Mouse (Mus musculus) midbrain, embryonic 11.5 days (tissue): ENCODE results near the gene Tgif2. TPM values are rescaled to one million over a fixed set of nuclear protein-coding genes. Genes with fewer than 3 reads are reported as not detected.
"Not testable (repeated sequence)": the region's sequence is repeated elsewhere in the genome, so short reads cannot be mapped to it uniquely, and the experiment has no call there.

Experiments
- ATAC-seq: fragments of 200-750 bp; cut with Nextera tagmentation; 2 replicates; pipeline ENCODE4 v1.8.0; 2017; ENCODE audit warnings: moderate TSS enrichment, moderate library complexity; ENCODE audit not compliant: low FRiP score
- DNase-seq: peaks from one replicate; pipeline ENCODE4 v3.0.0; 2015; ENCODE audit warnings: low spot score; ENCODE audit errors: missing footprints
- H3K27ac ChIP-seq: fragments of 300-500 bp; sonication (generic); 2 replicates; pipeline ENCODE4 v1.5.1; 2014; ENCODE audit warnings: low read depth, low read length
- H3K27me3 ChIP-seq: fragments of 300-500 bp; sonication (generic); 2 replicates; pipeline ENCODE4 v1.6.1; 2014; ENCODE audit warnings: mild to moderate bottlenecking, low read length, moderate library complexity, mixed read lengths; ENCODE audit not compliant: control insufficient read depth, insufficient read depth
- H3K36me3 ChIP-seq: fragments of 300-500 bp; sonication (generic); 2 replicates; pipeline ENCODE4 v1.6.1; 2014; ENCODE audit warnings: mild to moderate bottlenecking, low read length, moderate library complexity, mixed read lengths; ENCODE audit not compliant: control insufficient read depth, insufficient read depth
- H3K4me1 ChIP-seq: fragments of 300-500 bp; sonication (generic); 2 replicates; pipeline ENCODE4 v1.6.1; 2014; ENCODE audit warnings: low read length; ENCODE audit not compliant: control insufficient read depth, insufficient read depth
- H3K4me2 ChIP-seq: fragments of 300-500 bp; sonication (generic); 2 replicates; pipeline ENCODE4 v1.6.1; 2014; ENCODE audit warnings: mild to moderate bottlenecking, moderate library complexity
- H3K4me3 ChIP-seq: fragments of 300-500 bp; sonication (generic); 2 replicates; pipeline ENCODE4 v1.5.1; 2014; ENCODE audit warnings: low read depth, low read length
- H3K9ac ChIP-seq: fragments of 300-500 bp; sonication (generic); 2 replicates; pipeline ENCODE4 v1.6.1; 2014; ENCODE audit warnings: low read length
- H3K9me3 ChIP-seq: fragments of 300-500 bp; sonication (generic); 2 replicates; pipeline ENCODE4 v1.6.1; 2016; ENCODE audit warnings: low read length; ENCODE audit not compliant: control insufficient read depth
- WGBS: fragments of 180-500 bp; shearing (Covaris S2); extraction: QIAGEN DNeasy Blood & Tissue Kit; methylation state at CpG from one replicate; pipeline ENCODE4 v1.1.7; 2014; 5-methylcytosine and 5-hydroxymethylcytosine counted together
- polyA plus RNA-seq: library from polyadenylated mRNA; unstranded; fragments of >200 nt; fragmentation: Nextera tagmentation; extraction: Ambion mirVana; gene quantifications from 2 replicates; pipeline ENCODE4 v1.2.1, GENCODE M21; 2014

Tgif2 gene
- polyA plus RNA-seq, 1 experiment from 2014 or later, result 88.6 TPM

- ATAC-seq, result no peak
- H3K9ac ChIP-seq, result no peak overlapping the region
- H3K27ac ChIP-seq, result no peak overlapping the region
- no peaks in the 10 kb centered on the region for H3K9me3 ChIP-seq
- H3K4me2 ChIP-seq, result no peak overlapping the region
- no peak for DNase-seq
- no peaks in the 10 kb centered on the region for H3K27me3 ChIP-seq
- no peaks in the 10 kb centered on the region for H3K36me3 ChIP-seq
- H3K4me1 ChIP-seq, result peaks cover 4% of the 10 kb centered on the region; the same call in 1 of the 2 replicates
- H3K4me3 ChIP-seq, result no peak overlapping the region
- WGBS, result 73% methylated on average over 6 of the region's 6 CpGs
These were observed 53.0 kb downstream of the Tgif2 start for GRCm38 (mm10) chr2:156892821-156893220.

DNA sequence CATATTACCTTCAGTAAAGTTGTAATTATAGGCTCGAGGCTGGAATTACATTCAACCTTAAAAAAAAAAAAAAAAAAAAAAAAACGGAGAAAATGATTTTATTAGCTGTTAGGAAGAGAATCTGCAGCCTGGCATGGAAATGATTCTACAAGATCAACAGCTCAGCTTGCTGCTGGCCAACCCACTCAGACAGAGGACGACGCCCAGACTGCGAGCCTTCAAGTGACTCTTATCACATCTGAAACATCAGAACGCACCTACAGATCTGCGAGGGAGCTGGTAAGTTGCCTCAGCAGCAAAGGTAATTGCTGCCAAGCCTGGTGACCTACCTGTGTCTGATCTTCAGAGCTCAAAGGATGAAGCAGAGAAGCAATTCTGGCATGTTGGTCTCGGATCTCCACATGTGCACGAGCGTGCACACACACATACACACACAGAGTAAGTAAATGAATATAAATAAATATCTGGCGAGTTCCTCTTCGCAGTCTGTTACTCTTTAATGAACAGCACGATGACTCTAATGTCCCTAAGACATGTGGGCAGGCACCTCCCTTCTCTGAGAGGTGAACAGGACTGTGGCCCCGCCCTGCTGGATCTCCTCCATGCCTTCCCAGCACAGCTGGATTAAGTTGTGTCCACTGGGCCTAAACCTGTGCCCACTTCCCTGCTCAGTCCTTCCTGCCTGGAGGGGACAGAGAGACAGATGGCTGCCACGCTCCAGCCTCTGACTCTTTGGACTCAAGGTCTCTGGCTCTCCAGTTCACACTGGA lies 54.9 kb downstream of the Tgif2 start:
- Histone ChIP-seq H3K36me3 (no peaks in the 10 kb centered on the region), H3K9ac (no peak overlapping the region), H3K9me3 (no peaks in the 10 kb centered on the region), H3K27ac (no peak overlapping the region), H3K27me3 (no peaks in the 10 kb centered on the region), H3K4me2 (no peak overlapping the region), H3K4me3 (no peak overlapping the region), H3K4me1 (peaks cover 4% of the 10 kb centered on the region; the same call in 1 of the 2 replicates)
- no peak for DNase-seq
- no peak for ATAC-seq
- WGBS, result 88% methylated on average over 15 of the region's 15 CpGs

DNA sequence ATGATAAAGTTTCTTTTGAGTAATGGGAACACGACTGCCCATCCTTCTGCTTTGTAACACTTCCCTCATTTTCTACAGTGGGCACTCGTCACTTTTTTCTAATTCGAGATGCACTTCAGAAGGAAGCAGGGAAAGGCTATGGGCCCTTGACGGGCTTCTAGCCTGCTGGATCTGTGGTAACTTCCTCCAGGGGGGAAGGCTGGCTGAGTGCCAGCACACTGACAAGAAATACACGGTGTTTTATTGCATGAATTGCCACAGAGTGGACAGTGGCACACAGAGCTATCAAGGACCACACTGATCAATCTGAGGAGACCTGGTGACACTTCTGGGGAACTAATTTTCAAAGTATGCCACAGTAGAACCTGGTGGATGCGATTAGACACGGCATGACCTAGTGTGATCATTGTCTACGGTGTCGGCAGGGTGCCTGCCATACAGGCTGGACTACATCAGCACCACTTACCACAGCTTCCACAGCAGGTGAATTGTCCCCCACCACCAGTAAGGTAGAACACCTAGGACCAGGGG lies 56.6 kb downstream of the Tgif2 start:
- Histone ChIP-seq H3K9me3 (no peaks in the 10 kb centered on the region), H3K36me3 (no peaks in the 10 kb centered on the region), H3K4me3 (no peak overlapping the region), H3K9ac (no peak overlapping the region), H3K27me3 (no peaks in the 10 kb centered on the region), H3K4me2 (no peak overlapping the region), H3K4me1 (peaks cover 4% of the 10 kb centered on the region; the same call in 1 of the 2 replicates), H3K27ac (no peak overlapping the region)
- ATAC-seq (no peak), DNase-seq (no peak)
- WGBS, result 85% methylated on average over 9 of the region's 9 CpGs

- no peak for DNase-seq
- Histone ChIP-seq H3K9me3 (no peaks in the 10 kb centered on the region), H3K9ac (no peak overlapping the region), H3K4me2 (no peak overlapping the region), H3K4me3 (no peak overlapping the region), H3K4me1 (peaks cover 3% of the 10 kb centered on the region; the same call in 1 of the 2 replicates), H3K27ac (no peak overlapping the region), H3K36me3 (no peaks in the 10 kb centered on the region), H3K27me3 (no peaks in the 10 kb centered on the region)
- no peak for ATAC-seq
- 91% methylated on average over 9 of the region's 9 CpGs for WGBS
These were observed 57.2 kb downstream of the Tgif2 start for GRCm38 (mm10) chr2:156897034-156897433.

- no peaks in the 10 kb centered on the region for H3K36me3 ChIP-seq
- H3K9ac ChIP-seq, result no peak overlapping the region
- DNase-seq (no peak), ATAC-seq (no peak)
- H3K27me3 ChIP-seq, result no peaks in the 10 kb centered on the region
- H3K4me3 ChIP-seq, result no peak overlapping the region
- no peaks in the 10 kb centered on the region for H3K9me3 ChIP-seq
- 89% methylated on average over 4 of the region's 4 CpGs for WGBS
- H3K4me2 ChIP-seq, result no peak overlapping the region
- no peak overlapping the region for H3K27ac ChIP-seq
- no peaks in the 10 kb centered on the region for H3K4me1 ChIP-seq
These were observed 58.6 kb downstream of the Tgif2 start for GRCm38 (mm10) chr2:156898374-156898773.

DNA sequence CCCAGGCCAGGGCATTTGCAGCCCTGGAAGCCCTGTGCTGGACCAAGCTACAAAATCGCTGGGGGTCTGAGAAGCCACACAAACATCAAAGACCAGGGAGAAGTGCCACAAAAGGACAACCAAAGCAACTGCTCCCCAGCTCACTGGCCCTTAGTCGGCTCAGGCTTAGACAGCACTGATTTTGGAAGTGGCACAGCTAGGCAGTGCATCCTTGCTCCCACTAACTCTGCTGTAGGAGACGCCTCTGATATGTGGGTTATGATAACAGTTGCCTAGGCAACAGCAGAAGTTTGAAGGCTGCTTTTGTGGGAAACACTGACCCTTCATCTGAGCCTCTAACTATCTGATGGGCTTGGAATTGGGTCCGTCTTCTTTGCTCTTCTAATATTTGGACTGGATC lies 59.4 kb downstream of the Tgif2 start:
- Histone ChIP-seq H3K36me3 (no peaks in the 10 kb centered on the region), H3K27me3 (no peaks in the 10 kb centered on the region), H3K4me1 (no peaks in the 10 kb centered on the region), H3K9ac (no peak overlapping the region), H3K9me3 (no peaks in the 10 kb centered on the region), H3K4me2 (no peak overlapping the region), H3K27ac (no peak overlapping the region), H3K4me3 (no peak overlapping the region)
- DNase-seq, result no peak
- no peak for ATAC-seq
- 84% methylated on average over 4 of the region's 4 CpGs for WGBS

- H3K9me3 ChIP-seq, result no peaks in the 10 kb centered on the region
- H3K36me3 ChIP-seq, result no peaks in the 10 kb centered on the region
- H3K4me1 ChIP-seq, result no peaks in the 10 kb centered on the region
- H3K27ac ChIP-seq, result no peak overlapping the region
- H3K4me2 ChIP-seq, result no peak overlapping the region
- no peak overlapping the region for H3K4me3 ChIP-seq
- H3K27me3 ChIP-seq, result no peaks in the 10 kb centered on the region
- H3K9ac ChIP-seq, result no peak overlapping the region
- ATAC-seq (no peak), DNase-seq (no peak)
- 78% methylated on average over 2 of the region's 2 CpGs for WGBS
These were observed 61.5 kb downstream of the Tgif2 start for GRCm38 (mm10) chr2:156901344-156901743.

DNA sequence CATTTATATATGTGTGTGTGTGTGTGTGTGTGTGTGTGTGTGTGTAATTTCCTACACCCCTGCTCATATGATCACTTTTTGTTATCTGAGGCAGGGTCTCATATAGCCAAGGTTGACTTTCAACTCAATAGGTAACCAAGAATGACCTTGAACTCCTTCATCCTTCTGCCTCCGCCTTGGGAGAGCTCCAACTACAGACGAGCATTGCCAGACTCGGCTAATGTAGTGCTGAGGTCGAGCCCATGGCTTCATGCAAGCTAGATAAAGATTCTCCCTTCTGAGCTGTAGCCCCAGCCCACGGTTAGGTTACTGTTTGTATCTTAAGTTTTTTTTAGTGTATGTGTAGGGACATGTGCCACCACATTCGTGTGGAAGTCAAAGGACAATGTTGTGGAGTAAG lies 62.1 kb downstream of the Tgif2 start:
- Histone ChIP-seq H3K4me3 (no peak overlapping the region), H3K9ac (no peak overlapping the region), H3K27ac (no peak overlapping the region), H3K9me3 (no peaks in the 10 kb centered on the region), H3K4me1 (no peaks in the 10 kb centered on the region), H3K36me3 (no peaks in the 10 kb centered on the region), H3K4me2 (no peak overlapping the region), H3K27me3 (no peaks in the 10 kb centered on the region)
- WGBS, result 79% methylated on average over 6 of the region's 6 CpGs
- no peak for ATAC-seq
- DNase-seq, result no peak

DNA sequence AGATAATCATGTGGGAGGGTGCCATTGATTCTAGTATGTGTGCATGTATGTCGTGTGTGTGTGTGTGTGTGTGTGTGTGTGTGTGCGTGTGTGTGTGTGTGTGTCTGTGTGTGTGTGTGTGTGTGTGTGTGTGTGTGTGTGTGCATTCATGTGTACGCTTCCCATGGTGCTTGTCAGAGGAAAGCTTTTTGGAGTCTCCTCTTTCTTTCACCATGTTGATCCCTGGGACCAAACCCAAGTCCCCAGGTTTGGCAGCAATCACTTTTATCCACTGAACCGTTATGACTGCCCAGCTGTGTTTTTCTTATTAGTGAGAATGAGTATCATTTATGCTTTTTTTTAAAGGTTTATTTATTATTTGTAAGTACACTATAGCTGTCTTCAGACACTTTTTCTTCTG lies 62.6 kb downstream of the Tgif2 start:
- not testable (repeated sequence) for ATAC-seq, H3K4me1 ChIP-seq, H3K9me3 ChIP-seq, H3K27ac ChIP-seq, H3K4me3 ChIP-seq, H3K9ac ChIP-seq, H3K36me3 ChIP-seq, H3K4me2 ChIP-seq, H3K27me3 ChIP-seq, DNase-seq
- WGBS, result 76% methylated on average over 4 of the region's 4 CpGs
